Mouse (Mus musculus) G1E (cell line): ENCODE measurements around the gene Tmem205. TPM values are rescaled to one million over a fixed set of nuclear protein-coding genes. Genes with fewer than 3 reads are reported as not detected.

ENCODE experiments used
- ATAC-seq: 2 replicates; pipeline ENCODE4 v1.8.0; 2016; ENCODE audit warnings: mild to moderate bottlenecking; ENCODE audit not compliant: insufficient number of reproducible peaks, poor library complexity, low FRiP score, severe bottlenecking; ENCODE audit errors: extremely low read depth
- DNase-seq: peaks from one replicate; pipeline ENCODE4 v3.0.0; 2012; ENCODE audit warnings: low spot score
- H3K27me3 ChIP-seq: 2 replicates; pipeline ENCODE4 v1.6.1; 2012; ENCODE audit warnings: mild to moderate bottlenecking, low read length, inconsistent platforms; ENCODE audit not compliant: insufficient read depth
- H3K36me3 ChIP-seq: replicated peaks from 2 replicates; pipeline ENCODE3; 2012; ENCODE audit warnings: mild to moderate bottlenecking, inconsistent platforms
- H3K4me1 ChIP-seq: 2 replicates; pipeline ENCODE4 v1.6.1; 2012; ENCODE audit warnings: low read depth, low read length, inconsistent platforms, mixed read lengths; ENCODE audit not compliant: insufficient read depth
- H3K4me3 ChIP-seq: 2 replicates; pipeline ENCODE4 v1.5.1; 2012; ENCODE audit warnings: low read depth, mild to moderate bottlenecking, inconsistent platforms, low read length, moderate library complexity, mixed read lengths
- H3K9me3 ChIP-seq: replicated peaks from 2 replicates; pipeline ENCODE4 v1.6.1; 2012; ENCODE audit warnings: inconsistent platforms
- CTCF ChIP-seq: IDR thresholded peaks from 2 replicates; pipeline ENCODE4 v1.5.1; 2012; ENCODE audit warnings: low read depth, low read length, inconsistent platforms, mixed read lengths
- GATA1 ChIP-seq: IDR thresholded peaks from 2 replicates; pipeline ENCODE4 v1.6.1; 2012; ENCODE audit warnings: borderline replicate concordance, low read length, inconsistent platforms, mixed read lengths
- GATA2 ChIP-seq: IDR thresholded peaks from 2 replicates; pipeline ENCODE4 v1.6.1; 2012; ENCODE audit warnings: low read depth, low read length, inconsistent platforms, borderline replicate concordance
- POLR2AphosphoS5 ChIP-seq: IDR thresholded peaks from 2 replicates; pipeline ENCODE4 v1.6.1; 2012; ENCODE audit warnings: low read depth, low read length, inconsistent platforms; ENCODE audit not compliant: insufficient replicate concordance
- TAL1 ChIP-seq: conservative IDR thresholded peaks from 2 replicates; pipeline ENCODE4 v1.6.1; 2012; ENCODE audit warnings: low read depth, low read length, inconsistent platforms, mixed read lengths
- polyA plus RNA-seq: library from polyadenylated mRNA; stranded (reverse); fragments of >175 nt; gene quantifications from 2 replicates; pipeline ENCODE4 v1.2.3, GENCODE M21; 2012
- total RNA-seq, 2 experiments: library from RNA; stranded (forward) in 1 of 2; stranded (reverse) in 1 of 2; fragments of 200-1000 nt in 1 of 2; fragments of >200 nt in 1 of 2; fragmentation: Nextera tagmentation in 1 of 2; gene quantifications; 2 replicates each; pipeline ENCODE4 v1.2.3; 2014 to 2017

Tmem205 gene
- total and polyA plus RNA-seq, 3 experiments: 9.0 to 17.6 (median 11.3) TPM

GRCm38 (mm10) chr9:21955570-21956281, 28.4 kb upstream of the Tmem205 start, which contains the start of gene Swsap1:
TSS of gene Swsap1 (plus strand) at chr9:21955755.
- H3K36me3 ChIP-seq: peaks cover 40% of the 10 kb centered on the region
- H3K4me1 ChIP-seq: peaks cover 52% of the 10 kb centered on the region
- no peaks in the 10 kb centered on the region for H3K9me3 ChIP-seq
- peak within 1 kb of the TSS; percentile 75 for H3K4me3 ChIP-seq
- H3K27me3 ChIP-seq: no peaks in the 10 kb centered on the region
- ATAC-seq (peak; percentile 82), DNase-seq (peak; percentile 95)
- no peak for TF ChIP-seq POLR2AphosphoS5
- TF ChIP-seq GATA1: no peak
- TF ChIP-seq TAL1: no peak
- TF ChIP-seq CTCF: no peak
- no peak for TF ChIP-seq GATA2

GRCm38 (mm10) chr9:21955225-21955569, 27.8 kb upstream of the Tmem205 start:
- peaks cover 46% of the 10 kb centered on the region for H3K4me1 ChIP-seq
- no peaks in the 10 kb centered on the region for H3K9me3 ChIP-seq
- peaks cover 35% of the 10 kb centered on the region for H3K36me3 ChIP-seq
- peak overlapping the region; percentile 75 for H3K4me3 ChIP-seq
- no peak for DNase-seq
- H3K27me3 ChIP-seq: no peaks in the 10 kb centered on the region
- TF ChIP-seq POLR2AphosphoS5 (no peak), GATA2 (no peak), CTCF (no peak), GATA1 (no peak), TAL1 (no peak)
- ATAC-seq: peak; percentile 29

- no peaks in the 10 kb centered on the region for H3K9me3 ChIP-seq
- H3K36me3 ChIP-seq: peaks cover 30% of the 10 kb centered on the region
- no peak for ATAC-seq
- no peak for DNase-seq
- H3K27me3 ChIP-seq: no peaks in the 10 kb centered on the region
- H3K4me1 ChIP-seq: peaks cover 41% of the 10 kb centered on the region
- TF ChIP-seq GATA2 (no peak), POLR2AphosphoS5 (no peak)
- no peak overlapping the region; the same call in 1 of the 2 replicates for H3K4me3 ChIP-seq
These were observed 27.3 kb upstream of the Tmem205 start for GRCm38 (mm10) chr9:21954635-21955034.

DNA sequence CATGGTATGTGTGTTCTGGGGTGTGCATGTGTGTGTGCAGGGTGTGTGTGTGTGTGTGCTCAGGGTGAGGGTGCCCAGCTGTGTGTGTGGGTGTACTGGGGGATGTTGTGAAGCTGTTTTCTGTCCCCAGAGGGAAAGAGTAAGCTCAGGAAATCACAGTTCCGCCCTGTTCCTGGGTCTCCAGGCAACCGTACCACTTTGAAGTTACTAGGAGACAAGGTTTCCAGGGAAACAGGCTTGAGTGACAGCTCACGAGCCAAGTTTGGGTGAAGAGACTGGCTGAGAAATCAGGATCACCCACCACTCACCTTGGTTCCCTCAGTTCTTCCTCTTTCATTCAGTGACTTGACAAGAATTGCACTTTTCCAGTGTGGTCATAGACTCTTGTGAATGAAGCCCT, 26.2 kb upstream of the Tmem205 start:
- no peaks in the 10 kb centered on the region for H3K27me3 ChIP-seq
- DNase-seq (no peak), ATAC-seq (no peak)
- peaks cover 19% of the 10 kb centered on the region for H3K36me3 ChIP-seq
- TF ChIP-seq GATA2: no peak
- no peak for TF ChIP-seq GATA1
- no peak for TF ChIP-seq POLR2AphosphoS5
- no peak for TF ChIP-seq TAL1
- no peak for TF ChIP-seq CTCF
- peaks cover 30% of the 10 kb centered on the region for H3K4me1 ChIP-seq
- no peaks in the 10 kb centered on the region for H3K9me3 ChIP-seq
- H3K4me3 ChIP-seq: no peak overlapping the region

- no peak for DNase-seq
These were observed 24.6 kb upstream of the Tmem205 start for GRCm38 (mm10) chr9:21951977-21952376.

GRCm38 (mm10) chr9:21950322-21950721, 23.0 kb upstream of the Tmem205 start:
- Histone ChIP-seq H3K4me1 (peaks cover 21% of the 10 kb centered on the region), H3K36me3 (peaks cover 2% of the 10 kb centered on the region), H3K9me3 (no peaks in the 10 kb centered on the region), H3K4me3 (no peak overlapping the region), H3K27me3 (peaks cover 8% of the 10 kb centered on the region)
- ATAC-seq: no peak
- DNase-seq: peak; percentile 48
- TF ChIP-seq GATA2 (no peak), GATA1 (no peak), CTCF (no peak), TAL1 (no peak), POLR2AphosphoS5 (no peak)

More at GRCm38 (mm10) chr9:21951977-21952376, 24.6 kb upstream of the Tmem205 start:
- Histone ChIP-seq H3K4me3 (no peak overlapping the region), H3K27me3 (peaks cover 6% of the 10 kb centered on the region), H3K36me3 (peaks cover 5% of the 10 kb centered on the region), H3K9me3 (no peaks in the 10 kb centered on the region), H3K4me1 (peaks cover 26% of the 10 kb centered on the region)
- TF ChIP-seq GATA1 (no peak), POLR2AphosphoS5 (no peak), TAL1 (no peak), CTCF (no peak), GATA2 (no peak)
- no peak for ATAC-seq

DNA sequence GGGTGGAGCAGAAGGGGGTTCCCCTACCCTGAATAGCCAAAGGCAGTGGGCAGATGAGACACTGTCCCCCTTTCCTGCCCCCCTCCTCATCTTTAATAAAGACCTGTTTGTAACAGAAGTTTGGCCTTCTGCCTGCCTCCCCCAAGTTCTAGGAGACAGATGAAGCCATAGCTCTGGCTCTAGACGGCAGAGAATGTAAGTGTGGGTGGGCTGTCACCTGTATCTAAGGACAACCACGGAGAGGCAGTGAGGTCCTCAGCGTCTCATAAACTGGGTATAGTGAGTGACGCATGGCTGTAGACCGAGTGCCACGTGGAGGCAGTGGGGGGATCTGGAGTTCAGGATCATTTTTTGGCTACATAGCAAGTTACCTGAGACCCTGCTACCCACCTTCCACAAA, 21.4 kb upstream of the Tmem205 start:
- H3K9me3 ChIP-seq: peaks cover 5% of the 10 kb centered on the region
- peaks cover 2% of the 10 kb centered on the region for H3K36me3 ChIP-seq
- H3K4me1 ChIP-seq: peaks cover 18% of the 10 kb centered on the region
- H3K27me3 ChIP-seq: peaks cover 11% of the 10 kb centered on the region
- no peak for DNase-seq
- no peak for ATAC-seq
- TF ChIP-seq CTCF (no peak), GATA2 (no peak), GATA1 (no peak), POLR2AphosphoS5 (no peak), TAL1 (no peak)
- H3K4me3 ChIP-seq: no peak overlapping the region
